Mouse (Mus musculus) limb, embryonic 14.5 days (tissue): Measurements from ENCODE around the gene Palb2. TPM values are rescaled to one million over a fixed set of nuclear protein-coding genes. Genes with fewer than 3 reads are reported as not detected.

ENCODE experiments used
- ATAC-seq: fragments of 200-750 bp; cut with Nextera tagmentation; 2 replicates; pipeline ENCODE4 v1.8.0; 2017; ENCODE audit warnings: low read depth, moderate number of reproducible peaks, moderate TSS enrichment; ENCODE audit not compliant: low FRiP score
- DNase-seq: peaks from one replicate; pipeline ENCODE4 v3.0.0-alpha.2; 2015; ENCODE audit warnings: low spot score
- H3K27ac ChIP-seq: fragments of 300-500 bp; sonication (generic); replicated peaks from 2 replicates; pipeline ENCODE4 v1.5.1; 2014; ENCODE audit warnings: low read depth, mild to moderate bottlenecking, low read length, moderate library complexity, mixed read lengths
- H3K27me3 ChIP-seq: fragments of 300-500 bp; sonication (generic); 2 replicates; pipeline ENCODE4 v1.6.1; 2014; ENCODE audit warnings: low read length, mixed read lengths; ENCODE audit not compliant: control insufficient read depth, insufficient read depth
- H3K36me3 ChIP-seq: fragments of 300-500 bp; sonication (generic); 2 replicates; pipeline ENCODE4 v1.6.1; 2014; ENCODE audit warnings: mild to moderate bottlenecking, low read length, moderate library complexity, mixed read lengths; ENCODE audit not compliant: control insufficient read depth, insufficient read depth
- H3K4me1 ChIP-seq: fragments of 300-500 bp; sonication (generic); 2 replicates; pipeline ENCODE4 v1.6.1; 2014; ENCODE audit warnings: antibody characterized with exemption, low read length, mixed read lengths; ENCODE audit not compliant: control insufficient read depth, insufficient read depth
- H3K4me2 ChIP-seq: fragments of 300-500 bp; sonication (generic); replicated peaks from 2 replicates; pipeline ENCODE4 v1.6.1; 2014; ENCODE audit warnings: low read depth, mild to moderate bottlenecking, low read length, moderate library complexity; ENCODE audit not compliant: severe bottlenecking
- H3K4me3 ChIP-seq: fragments of 300-500 bp; sonication (generic); replicated peaks from 2 replicates; pipeline ENCODE4 v1.5.1; 2014; ENCODE audit warnings: low read length
- H3K9ac ChIP-seq: fragments of 300-500 bp; sonication (generic); 2 replicates; pipeline ENCODE4 v1.6.1; 2014; ENCODE audit warnings: mild to moderate bottlenecking, low read depth, low read length, moderate library complexity; ENCODE audit not compliant: severe bottlenecking
- H3K9me3 ChIP-seq: fragments of 300-500 bp; sonication (generic); 2 replicates; pipeline ENCODE4 v1.6.1; 2016; ENCODE audit warnings: low read length; ENCODE audit not compliant: control insufficient read depth
- POLR2A ChIP-seq: fragments of 200-500 bp; IDR thresholded peaks from 2 replicates; pipeline ENCODE4 v1.8.0; 2012; ENCODE audit warnings: inconsistent platforms, mild to moderate bottlenecking, moderate library complexity, borderline replicate concordance; ENCODE audit not compliant: insufficient read depth, insufficient read length; ENCODE audit errors: extremely low read depth
- WGBS: fragments of 180-500 bp; shearing (Covaris S2); extraction: QIAGEN DNeasy Blood & Tissue Kit; methylation state at CpG from one replicate; pipeline ENCODE4 v1.1.7; 2014; 5-methylcytosine and 5-hydroxymethylcytosine counted together
- polyA plus RNA-seq, 2 experiments: library from polyadenylated mRNA; depleted of rRNA in 1 of 2; stranded (reverse) in 1 of 2; unstranded in 1 of 2; fragments of >200 nt; fragmentation: Nextera tagmentation in 1 of 2; extraction: Ambion mirVana in 1 of 2; gene quantifications; 2 replicates each; pipeline versions ENCODE4 v1.2.1 to v1.2.3; 2012 to 2014

The Palb2 gene
- polyA plus RNA-seq (2012; rRNA removed) (9.1 and 10.5 TPM in 2 replicates), polyA plus RNA-seq (2014; fragmentation: Nextera tagmentation; extraction: Ambion mirVana) (12.0 and 12.6 TPM in 2 replicates)

DNA sequence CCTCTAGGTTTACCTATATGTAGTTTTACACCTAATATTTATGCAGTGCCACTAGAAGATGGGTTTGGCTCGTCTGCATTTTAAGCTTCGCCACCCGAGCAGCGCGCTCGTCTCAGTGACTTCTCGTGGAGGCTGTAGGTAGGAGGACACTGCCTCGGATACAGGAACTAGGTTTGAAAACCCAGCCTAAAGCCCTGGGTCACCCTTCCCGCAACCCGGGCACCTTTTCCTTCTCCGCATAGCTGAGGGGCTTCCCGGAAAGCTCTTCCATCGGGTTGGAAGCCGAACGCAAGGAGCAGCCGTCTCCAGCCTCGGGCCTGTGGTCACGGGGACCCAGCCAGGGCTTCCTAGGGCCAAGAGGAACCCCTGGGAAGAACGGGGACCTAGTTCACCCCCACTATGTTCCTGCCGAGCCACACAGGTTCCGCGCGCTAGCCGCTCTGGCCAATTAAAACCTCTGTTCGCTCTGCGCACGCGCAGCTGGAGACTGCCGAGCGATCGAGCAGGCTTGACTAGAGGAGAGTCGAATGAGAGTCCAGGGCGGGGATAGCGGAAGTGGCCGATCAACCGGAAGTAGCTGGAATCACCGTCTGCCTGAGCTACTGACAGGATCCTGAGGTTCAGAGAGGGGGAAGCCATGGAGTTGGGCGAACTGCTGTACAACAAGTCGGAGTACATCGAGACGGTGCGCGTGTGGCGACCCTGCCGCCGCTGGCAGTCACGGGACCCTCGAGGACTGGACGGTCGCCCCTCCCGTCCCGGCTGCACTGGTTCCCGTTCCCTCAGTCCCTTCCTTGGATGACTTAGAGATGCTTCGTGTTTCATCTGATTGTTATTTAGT lies at the start of gene Palb2, which contains the start of gene Dctn5:
TSS of gene Palb2 (minus strand) at position 489 of the 841 bp plus-strand sequence.
TSS of gene Dctn5 (plus strand) at position 545 of the 841 bp plus-strand sequence.
- peak within 1 kb of the TSS; percentile 61 for H3K4me2 ChIP-seq
- peak within 1 kb of the TSS; percentile 78 for H3K9ac ChIP-seq
- peaks cover 6% of the 10 kb centered on the region; the same call in 1 of the 2 replicates for H3K4me1 ChIP-seq
- DNase-seq (peak; percentile 98), ATAC-seq (peak; percentile 98)
- WGBS = under 1% methylated on average over 54 of the region's 54 CpGs
- no peaks in the 10 kb centered on the region for H3K27me3 ChIP-seq
- peaks cover 36% of the 10 kb centered on the region for H3K36me3 ChIP-seq
- no peak within 1 kb of the TSS for H3K27ac ChIP-seq
- peak within 1 kb of the TSS; percentile 92 for H3K4me3 ChIP-seq
- TF ChIP-seq POLR2A = no peak
- no peaks in the 10 kb centered on the region for H3K9me3 ChIP-seq

DNA sequence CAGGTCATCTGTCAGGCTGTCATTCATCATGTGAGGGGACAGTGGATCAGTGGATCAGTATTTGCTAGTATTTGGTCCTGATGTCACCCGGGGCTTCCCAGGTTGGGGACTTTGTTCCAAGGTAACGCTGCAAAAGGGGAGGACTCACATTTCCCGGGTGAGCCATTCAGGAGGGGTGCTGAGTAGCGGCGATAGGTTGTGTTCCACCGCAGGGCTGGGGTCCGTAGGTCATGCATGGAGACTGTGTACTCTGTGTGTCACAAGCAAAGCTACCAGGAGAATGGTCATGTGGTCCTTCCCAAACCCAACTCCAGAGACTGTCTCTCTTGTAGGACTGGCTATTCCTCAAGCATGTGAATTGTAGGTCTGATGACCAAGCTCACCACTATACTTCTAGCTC lies 47.9 kb upstream of the Palb2 start:
- Histone ChIP-seq H3K27ac (no peak overlapping the region), H3K27me3 (no peaks in the 10 kb centered on the region), H3K4me2 (no peak overlapping the region), H3K9ac (no peak overlapping the region), H3K9me3 (no peaks in the 10 kb centered on the region), H3K4me3 (no peak overlapping the region), H3K36me3 (no peaks in the 10 kb centered on the region), H3K4me1 (peaks cover 3% of the 10 kb centered on the region; the same call in 1 of the 2 replicates)
- DNase-seq = no peak
- 83% methylated on average over 7 of the region's 7 CpGs for WGBS
- no peak for TF ChIP-seq POLR2A
- ATAC-seq = no peak

DNA sequence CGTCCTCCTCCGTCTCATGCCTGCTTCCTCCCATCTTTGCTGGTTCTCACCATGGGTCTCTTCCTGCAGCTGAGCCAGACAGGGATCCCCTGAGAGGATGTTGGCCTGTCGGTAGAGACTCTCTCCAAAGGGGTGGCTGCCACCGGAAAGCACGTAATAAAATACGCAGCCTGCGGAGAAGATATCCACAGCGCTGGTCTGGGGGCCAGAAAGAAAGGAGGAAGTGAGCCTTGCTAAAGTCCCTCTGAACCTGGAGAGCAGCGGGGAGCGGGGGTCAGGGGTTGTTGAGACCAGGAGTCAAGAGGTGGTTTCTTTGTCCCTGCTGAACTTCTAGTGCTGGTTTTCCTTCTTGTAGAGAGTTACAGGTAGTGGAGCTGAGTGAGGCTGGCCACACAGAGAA lies 38.8 kb upstream of the Palb2 start:
- Histone ChIP-seq H3K27ac (no peak overlapping the region), H3K36me3 (peaks cover 39% of the 10 kb centered on the region), H3K4me1 (no peaks in the 10 kb centered on the region), H3K27me3 (no peaks in the 10 kb centered on the region), H3K4me3 (no peak overlapping the region), H3K4me2 (no peak overlapping the region), H3K9ac (no peak overlapping the region), H3K9me3 (no peaks in the 10 kb centered on the region)
- ATAC-seq = no peak
- 66% methylated on average over 10 of the region's 10 CpGs for WGBS
- no peak for TF ChIP-seq POLR2A
- DNase-seq = no peak

DNA sequence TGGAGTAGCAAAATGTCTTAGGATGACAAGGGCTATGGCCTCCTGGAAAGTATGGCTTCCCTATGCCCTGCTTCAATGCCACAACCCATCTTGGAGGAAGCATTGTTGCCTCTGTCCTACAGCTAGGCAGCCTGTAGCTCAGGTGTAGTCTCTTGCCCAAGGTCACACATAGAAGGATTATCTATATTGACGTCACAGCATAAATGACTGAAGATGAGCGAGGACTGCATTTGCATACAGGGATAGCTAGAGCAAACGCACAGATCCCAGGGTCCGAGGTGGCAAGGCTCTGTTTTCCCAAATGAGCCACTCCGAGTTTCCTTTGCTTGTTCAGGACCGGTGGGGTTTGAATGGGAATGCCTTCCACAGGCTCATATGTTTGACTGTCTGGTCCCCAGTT lies 37.9 kb upstream of the Palb2 start:
- ATAC-seq = no peak
- no peak overlapping the region for H3K9ac ChIP-seq
- peaks cover 47% of the 10 kb centered on the region for H3K36me3 ChIP-seq
- no peak overlapping the region for H3K27ac ChIP-seq
- no peak for DNase-seq
- H3K4me1 ChIP-seq = no peaks in the 10 kb centered on the region
- H3K27me3 ChIP-seq = no peaks in the 10 kb centered on the region
- no peak for TF ChIP-seq POLR2A
- H3K4me2 ChIP-seq = no peak overlapping the region
- no peaks in the 10 kb centered on the region for H3K9me3 ChIP-seq
- WGBS = 83% methylated on average over 6 of the region's 6 CpGs
- H3K4me3 ChIP-seq = no peak overlapping the region

DNA sequence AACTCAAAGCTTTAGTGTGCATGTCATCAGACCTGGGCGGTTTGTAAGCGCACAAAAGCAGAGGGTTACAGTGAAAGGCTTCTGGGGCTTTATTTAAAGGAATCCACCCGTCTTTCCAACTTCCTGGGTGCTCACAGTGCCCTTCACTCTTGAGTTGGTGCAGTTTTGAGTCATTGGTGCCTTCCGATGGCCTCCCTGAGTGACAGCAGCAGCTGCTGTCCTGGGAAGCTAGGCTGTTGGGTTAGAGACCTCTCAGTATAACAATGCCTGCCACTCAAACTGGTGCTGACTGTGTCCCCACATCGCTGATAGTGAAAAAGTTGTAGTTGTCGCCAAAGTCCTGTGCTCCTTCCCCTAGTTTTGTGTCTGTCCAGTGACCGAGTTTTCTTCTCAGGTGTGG lies 34.4 kb upstream of the Palb2 start:
- H3K4me3 ChIP-seq = no peak overlapping the region
- ATAC-seq (no peak), DNase-seq (no peak)
- no peak overlapping the region for H3K27ac ChIP-seq
- H3K27me3 ChIP-seq = no peaks in the 10 kb centered on the region
- WGBS = 88% methylated on average over 7 of the region's 7 CpGs
- no peaks in the 10 kb centered on the region for H3K9me3 ChIP-seq
- H3K36me3 ChIP-seq = peaks cover 68% of the 10 kb centered on the region
- no peak overlapping the region for H3K4me2 ChIP-seq
- no peak overlapping the region for H3K9ac ChIP-seq
- no peaks in the 10 kb centered on the region for H3K4me1 ChIP-seq
- TF ChIP-seq POLR2A = no peak
